Mouse (Mus musculus) thymus, adult 2 months (tissue): Measurements from ENCODE around the gene Adgrf3. TPM values are rescaled to one million over a fixed set of nuclear protein-coding genes. Genes with fewer than 3 reads are reported as not detected.
A peak's percentile ranks its signal among the peaks of the same experiment; 100 is the strongest.

Experiments
- DNase-seq: peaks from one replicate; pipeline ENCODE4 v3.0.0; 2021
- H3K27ac ChIP-seq: fragments of 200-500 bp; 2 replicates; pipeline ENCODE4 v1.5.1; 2012; ENCODE audit warnings: low read length, control low read depth; ENCODE audit not compliant: control insufficient read depth, insufficient read depth
- H3K27me3 ChIP-seq: fragments of 200-500 bp; 2 replicates; pipeline ENCODE4 v1.6.1; 2012; ENCODE audit warnings: mild to moderate bottlenecking, low read length, moderate library complexity, mixed read lengths; ENCODE audit not compliant: control insufficient read depth, insufficient read depth
- H3K36me3 ChIP-seq: fragments of 200-500 bp; 2 replicates; pipeline ENCODE4 v1.6.1; 2012; ENCODE audit warnings: mild to moderate bottlenecking, low read length, moderate library complexity; ENCODE audit not compliant: control insufficient read depth, insufficient read depth
- H3K4me1 ChIP-seq: fragments of 200-500 bp; replicated peaks from 2 replicates; pipeline ENCODE4 v1.6.1; 2012; ENCODE audit warnings: low read length; ENCODE audit not compliant: control insufficient read depth, insufficient read depth
- H3K4me3 ChIP-seq: fragments of 200-500 bp; 2 replicates; pipeline ENCODE4 v1.5.1; 2012; ENCODE audit warnings: mild to moderate bottlenecking, low read length, control low read depth, moderate library complexity; ENCODE audit not compliant: control insufficient read depth, insufficient read depth
- CTCF ChIP-seq: fragments of 200-500 bp; IDR thresholded peaks from 2 replicates; pipeline ENCODE4 v1.5.1; 2012; ENCODE audit warnings: mild to moderate bottlenecking, control low read depth, low read length, moderate library complexity, borderline replicate concordance; ENCODE audit not compliant: control insufficient read depth, poor library complexity, insufficient read depth; ENCODE audit errors: extremely low read depth
- POLR2A ChIP-seq: fragments of 200-500 bp; IDR thresholded peaks from 2 replicates; pipeline ENCODE4 v1.6.1; 2012; ENCODE audit warnings: mild to moderate bottlenecking, low read length, control low read depth, moderate library complexity; ENCODE audit not compliant: control insufficient read depth, poor library complexity, insufficient read depth; ENCODE audit errors: extremely low read depth
- WGBS: fragments of 180-500 bp; shearing (Covaris S2); methylation state at CpG from one replicate; pipeline ENCODE4 v1.1.7; 2018; 5-methylcytosine and 5-hydroxymethylcytosine counted together
- polyA plus RNA-seq: library from polyadenylated mRNA; depleted of rRNA; stranded (reverse); fragments of >200 nt; gene quantifications from 2 replicates; pipeline ENCODE4 v1.2.3, GENCODE M21; 2012

The Adgrf3 gene
- polyA plus RNA-seq, 1 experiment: 0.30 TPM

DNA sequence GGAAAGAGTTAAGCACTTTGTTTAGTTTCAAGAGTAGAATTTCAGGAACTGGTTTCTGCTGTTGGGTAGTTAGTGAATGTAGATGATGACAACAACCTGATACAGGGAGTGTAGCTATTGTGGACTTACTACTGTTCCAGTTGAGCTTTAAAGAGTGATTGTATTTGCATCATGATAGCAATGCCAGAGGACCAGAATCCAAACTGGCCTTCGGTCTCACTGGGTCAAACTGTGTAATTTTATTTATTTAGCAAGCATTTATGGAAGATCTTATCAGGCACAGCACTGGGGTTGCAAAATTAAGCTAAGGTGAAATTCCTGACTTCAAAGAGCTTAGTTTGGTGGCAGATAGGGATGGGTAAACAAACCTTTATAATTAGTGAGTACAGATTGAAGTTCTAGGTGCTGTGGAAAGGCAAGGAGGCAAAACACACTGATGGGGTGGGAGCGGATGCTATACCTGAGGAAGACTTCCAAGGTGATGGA is 30.2 kb upstream of the Adgrf3 start:
- Histone ChIP-seq H3K4me1 (0 out of 2 replicates have a peak, but pooled peaks cover 2% of the 10 kb centered on the region), H3K36me3 (no peaks in the 10 kb centered on the region), H3K27ac (no peak overlapping the region), H3K27me3 (no peaks in the 10 kb centered on the region), H3K4me3 (no peak overlapping the region)
- no peak for DNase-seq
- WGBS: 96% methylated on average over 2 of the region's 2 CpGs
- no peak for TF ChIP-seq POLR2A
- no peak for TF ChIP-seq CTCF

DNA sequence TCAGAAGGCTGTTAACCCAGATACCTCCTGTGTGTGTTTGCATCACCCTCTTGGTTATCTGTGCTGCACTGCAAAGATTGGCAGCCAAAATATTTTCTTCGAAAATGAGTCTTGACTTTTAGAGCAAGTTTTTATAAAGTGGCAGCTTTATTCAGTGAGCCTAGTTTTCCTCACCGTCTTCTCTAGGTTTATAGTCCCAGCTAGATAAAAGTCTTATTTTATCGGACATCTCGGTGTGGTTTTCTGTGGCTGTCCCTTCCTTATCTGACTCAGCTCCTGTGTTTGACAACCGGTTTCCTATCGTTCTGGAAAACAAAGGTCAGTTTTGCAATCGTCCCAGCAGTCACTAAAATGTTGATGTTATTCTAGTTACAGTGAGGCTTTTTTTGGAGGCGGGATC is 28.5 kb upstream of the Adgrf3 start:
- DNase-seq: no peak
- H3K27me3 ChIP-seq: no peaks in the 10 kb centered on the region
- TF ChIP-seq POLR2A (no peak), CTCF (no peak)
- no peak overlapping the region for H3K4me3 ChIP-seq
- 75% methylated on average over 8 of the region's 8 CpGs for WGBS
- H3K36me3 ChIP-seq: no peaks in the 10 kb centered on the region
- H3K27ac ChIP-seq: no peak overlapping the region
- 0 out of 2 replicates have a peak, but pooled peaks cover 2% of the 10 kb centered on the region for H3K4me1 ChIP-seq

DNA sequence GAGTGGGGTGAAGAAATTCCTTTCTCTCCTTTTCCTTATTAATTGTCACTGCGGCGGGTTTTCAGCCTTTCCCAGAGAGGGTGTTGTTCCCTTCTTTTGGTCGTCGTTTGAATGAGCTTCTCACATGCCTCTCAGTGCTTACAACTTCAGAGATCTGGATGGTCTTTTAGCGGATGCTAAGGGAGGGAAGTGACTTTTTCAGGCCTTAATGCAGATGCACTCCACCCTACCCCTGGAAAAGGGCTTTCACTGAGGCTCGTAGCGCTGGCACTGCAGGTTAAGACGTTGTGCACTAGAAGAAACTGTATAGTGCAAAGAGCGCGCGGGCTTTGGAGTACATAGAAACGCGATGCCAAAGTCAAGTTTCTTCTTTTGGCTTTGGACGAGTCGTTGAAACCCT is 27.5 kb upstream of the Adgrf3 start:
- Histone ChIP-seq H3K4me1 (0 out of 2 replicates have a peak, but pooled peaks cover 2% of the 10 kb centered on the region), H3K36me3 (no peaks in the 10 kb centered on the region), H3K27me3 (no peaks in the 10 kb centered on the region), H3K4me3 (peak overlapping the region; percentile 58), H3K27ac (no peak overlapping the region)
- peak; percentile 28 for DNase-seq
- TF ChIP-seq POLR2A: no peak
- TF ChIP-seq CTCF: no peak
- 2% methylated on average over 15 of the region's 15 CpGs for WGBS

DNA sequence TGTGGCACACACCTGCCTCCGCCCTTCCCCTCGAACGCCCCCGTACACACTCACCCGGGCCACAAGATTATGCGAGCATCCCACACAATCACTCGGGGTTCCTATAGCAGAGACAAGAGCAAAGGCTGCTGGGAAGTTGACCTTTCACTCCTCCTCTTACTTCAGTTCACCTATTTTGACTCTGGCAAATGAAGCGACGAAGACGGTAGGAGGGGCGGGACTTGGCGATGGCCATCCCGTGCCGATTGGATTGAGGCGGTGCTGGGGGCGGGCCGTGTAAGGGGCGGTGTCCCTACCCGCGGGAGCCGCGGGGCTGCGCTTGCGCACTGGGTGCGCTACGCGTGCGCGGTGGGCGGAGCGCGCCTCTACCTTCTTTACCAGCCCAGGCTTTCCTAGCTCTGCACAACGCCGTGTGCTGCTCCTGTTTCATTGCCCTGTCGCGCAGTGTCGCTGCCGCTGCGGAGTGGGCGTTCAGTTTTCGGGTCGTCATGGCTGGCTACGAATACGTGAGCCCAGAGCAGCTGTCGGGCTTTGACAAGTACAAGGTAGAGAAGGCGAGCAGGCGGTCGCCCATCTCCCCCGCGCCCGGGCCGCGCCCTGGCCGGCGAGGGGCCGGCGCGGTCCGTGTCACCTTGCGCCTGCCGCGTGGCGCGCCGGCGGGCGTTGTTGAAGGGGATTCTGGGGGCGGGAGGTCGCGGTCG is 26.9 kb upstream of the Adgrf3 start, which contains the start of gene Selenoi:
Gene Selenoi (plus strand): TSS at position 311 of the 701 bp plus-strand sequence.
- Histone ChIP-seq H3K27ac (no peak within 1 kb of the TSS), H3K4me3 (peak within 1 kb of the TSS; percentile 58), H3K36me3 (no peaks in the 10 kb centered on the region), H3K27me3 (no peaks in the 10 kb centered on the region), H3K4me1 (0 out of 2 replicates have a peak, but pooled peaks cover 2% of the 10 kb centered on the region)
- DNase-seq: peak; percentile 99
- 2% methylated on average over 71 of the region's 71 CpGs for WGBS
- TF ChIP-seq POLR2A: peak; percentile 66
- peak; percentile 46; the same call in 1 of the 2 replicates for TF ChIP-seq CTCF

DNA sequence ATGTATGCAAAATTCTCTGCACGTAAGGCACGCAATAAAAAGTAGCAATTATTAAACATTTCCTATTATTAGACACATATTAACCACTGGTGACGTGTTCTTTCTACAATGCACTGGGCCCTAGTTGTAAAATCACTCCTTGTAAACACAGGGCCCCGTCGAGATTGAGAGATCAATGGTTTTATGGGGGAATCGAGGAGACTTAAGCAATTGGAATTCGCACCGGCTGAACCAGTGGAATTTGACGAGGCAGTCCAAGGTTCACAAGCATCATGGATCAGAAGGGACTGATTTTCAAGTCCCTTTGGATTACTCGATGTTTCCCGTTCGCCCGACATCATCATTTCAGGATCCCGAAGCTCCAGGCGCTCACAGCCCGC is 26.4 kb upstream of the Adgrf3 start:
- no peak for DNase-seq
- Histone ChIP-seq H3K27ac (no peak overlapping the region), H3K4me3 (peak overlapping the region; percentile 55), H3K27me3 (no peaks in the 10 kb centered on the region), H3K4me1 (0 out of 2 replicates have a peak, but pooled peaks cover 2% of the 10 kb centered on the region), H3K36me3 (no peaks in the 10 kb centered on the region)
- WGBS: 34% methylated on average over 16 of the region's 16 CpGs
- no peak for TF ChIP-seq POLR2A
- TF ChIP-seq CTCF: no peak

DNA sequence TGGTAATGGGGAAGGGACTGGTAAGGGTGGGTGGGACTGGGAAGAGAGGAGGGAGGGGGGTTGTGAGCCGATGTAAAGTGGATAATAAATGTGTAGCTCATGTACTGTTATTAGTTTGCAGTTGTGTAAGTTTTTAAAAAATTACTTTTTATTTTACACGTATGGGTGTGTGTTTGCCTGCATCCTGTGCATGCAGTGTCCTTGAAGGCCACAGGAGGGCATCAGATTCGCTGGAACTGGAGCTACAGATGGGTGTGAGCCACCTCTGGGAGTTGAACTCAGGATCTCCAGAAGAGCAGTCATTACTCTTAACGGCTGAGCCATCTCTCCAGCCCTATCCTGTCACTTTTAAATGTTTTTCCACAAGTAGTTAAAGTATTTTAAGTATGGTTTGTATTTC is 25.4 kb upstream of the Adgrf3 start:
- Histone ChIP-seq H3K4me3 (no peak overlapping the region), H3K36me3 (no peaks in the 10 kb centered on the region), H3K27ac (no peak overlapping the region), H3K4me1 (0 out of 2 replicates have a peak, but pooled peaks cover 2% of the 10 kb centered on the region), H3K27me3 (no peaks in the 10 kb centered on the region)
- DNase-seq: peak; percentile 69
- WGBS: 74% methylated on average over 4 of the region's 4 CpGs
- TF ChIP-seq POLR2A (no peak), CTCF (no peak)
